Mouse (Mus musculus) liver, embryonic 13.5 days (tissue): ENCODE measurements around the gene Eif3m. TPM values are rescaled to one million over a fixed set of nuclear protein-coding genes. Genes with fewer than 3 reads are reported as not detected.
"Not testable (repeated sequence)": the region's sequence is repeated elsewhere in the genome, so short reads cannot be mapped to it uniquely, and the experiment has no call there.

Experiments used
- ATAC-seq: fragments of 200-750 bp; cut with Nextera tagmentation; 2 replicates; pipeline ENCODE4 v1.8.0; 2017; ENCODE audit warnings: low read depth, mild to moderate bottlenecking, moderate number of reproducible peaks, moderate library complexity
- DNase-seq: peaks from one replicate; pipeline ENCODE4 v3.0.0; 2022
- H3K27ac ChIP-seq: fragments of 300-500 bp; sonication (generic); 2 replicates; pipeline ENCODE4 v1.5.1; 2015; ENCODE audit warnings: moderate library complexity, mild to moderate bottlenecking, inconsistent platforms
- H3K27me3 ChIP-seq: fragments of 300-500 bp; sonication (generic); 2 replicates; pipeline ENCODE4 v1.6.1; 2015; ENCODE audit warnings: mild to moderate bottlenecking, inconsistent platforms
- H3K36me3 ChIP-seq: fragments of 300-500 bp; sonication (generic); 2 replicates; pipeline ENCODE4 v1.6.1; 2015; ENCODE audit warnings: mild to moderate bottlenecking, inconsistent platforms
- H3K4me1 ChIP-seq: fragments of 300-500 bp; sonication (generic); replicated peaks from 2 replicates; pipeline ENCODE4 v1.6.1; 2015; ENCODE audit warnings: inconsistent platforms
- H3K4me2 ChIP-seq: fragments of 300-500 bp; sonication (generic); 2 replicates; pipeline ENCODE4 v1.6.1; 2015; ENCODE audit warnings: inconsistent platforms, mild to moderate bottlenecking, moderate library complexity
- H3K4me3 ChIP-seq: fragments of 300-500 bp; sonication (generic); replicated peaks from 2 replicates; pipeline ENCODE4 v1.5.1; 2015; ENCODE audit warnings: mild to moderate bottlenecking, inconsistent platforms
- H3K9ac ChIP-seq: fragments of 300-500 bp; sonication (generic); 2 replicates; pipeline ENCODE4 v1.6.1; 2015; ENCODE audit warnings: mild to moderate bottlenecking, inconsistent platforms
- H3K9me3 ChIP-seq: fragments of 300-500 bp; sonication (generic); replicated peaks from 2 replicates; pipeline ENCODE4 v1.6.1; 2016; ENCODE audit warnings: inconsistent platforms
- whole genome bisulfite sequencing: fragments of 180-500 bp; shearing (Covaris S2); methylation state at CpG from one replicate; pipeline ENCODE4 v1.1.7; 2015; ENCODE audit not compliant: insufficient replicate concordance; 5-methylcytosine and 5-hydroxymethylcytosine counted together
- polyA plus RNA-seq: library from polyadenylated mRNA; unstranded; fragments of >200 nt; fragmentation: Nextera tagmentation; extraction: Ambion mirVana; gene quantifications from 2 replicates; pipeline ENCODE4 v1.2.1, GENCODE M21; 2015

The Eif3m gene
- polyA plus RNA-seq, 1 experiment from 2014 or later: 213 TPM

GRCm38 (mm10) chr2:105034084-105034483 lies 17.2 kb upstream of the Eif3m start:
- no peaks in the 10 kb centered on the region for H3K27me3 ChIP-seq
- H3K36me3 ChIP-seq: no peaks in the 10 kb centered on the region
- H3K27ac ChIP-seq: no peak overlapping the region
- WGBS: 67% methylated on average over 3 of the region's 3 CpGs
- H3K4me3 ChIP-seq: no peak overlapping the region
- H3K9ac ChIP-seq: no peak overlapping the region
- no peaks in the 10 kb centered on the region for H3K9me3 ChIP-seq
- no peak for DNase-seq
- H3K4me2 ChIP-seq: no peak overlapping the region
- peaks cover 6% of the 10 kb centered on the region for H3K4me1 ChIP-seq
- ATAC-seq: no peak

GRCm38 (mm10) chr2:105030505-105030904 lies 13.6 kb upstream of the Eif3m start:
- Histone ChIP-seq H3K9ac (no peak overlapping the region), H3K4me1 (no peaks in the 10 kb centered on the region), H3K4me2 (no peak overlapping the region), H3K36me3 (no peaks in the 10 kb centered on the region), H3K27ac (no peak overlapping the region), H3K4me3 (no peak overlapping the region), H3K9me3 (no peaks in the 10 kb centered on the region), H3K27me3 (no peaks in the 10 kb centered on the region)
- DNase-seq: no peak
- 72% methylated on average over 5 of the region's 5 CpGs for WGBS
- no peak for ATAC-seq

DNA sequence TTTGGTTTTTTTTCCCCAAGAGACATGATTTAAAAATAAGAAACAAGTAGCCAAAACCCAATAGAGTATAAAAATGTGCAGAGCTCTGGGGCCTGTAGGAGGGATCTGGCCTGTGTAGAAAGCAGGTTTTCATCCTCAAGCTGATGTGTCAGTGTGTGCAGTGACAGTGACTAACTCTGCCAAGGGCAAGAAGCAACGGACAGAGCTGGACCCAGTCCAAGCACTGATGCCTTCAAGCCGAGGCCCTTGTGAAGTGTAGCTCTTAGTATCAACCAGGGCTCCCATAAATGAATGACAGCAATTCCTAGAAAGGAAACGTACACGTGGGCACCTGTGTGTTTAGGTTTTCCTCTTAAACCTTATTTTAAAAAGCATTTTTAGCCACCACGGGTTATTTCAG lies 11.9 kb upstream of the Eif3m start:
- no peak overlapping the region for H3K4me3 ChIP-seq
- H3K4me1 ChIP-seq: peaks cover under 1% of the 10 kb centered on the region; the same call in 1 of the 2 replicates
- no peak overlapping the region for H3K9ac ChIP-seq
- H3K27ac ChIP-seq: no peak overlapping the region
- H3K36me3 ChIP-seq: no peaks in the 10 kb centered on the region
- ATAC-seq (no peak), DNase-seq (no peak)
- 59% methylated on average over 5 of the region's 5 CpGs for WGBS
- no peak overlapping the region for H3K4me2 ChIP-seq
- no peaks in the 10 kb centered on the region for H3K27me3 ChIP-seq
- H3K9me3 ChIP-seq: no peaks in the 10 kb centered on the region

DNA sequence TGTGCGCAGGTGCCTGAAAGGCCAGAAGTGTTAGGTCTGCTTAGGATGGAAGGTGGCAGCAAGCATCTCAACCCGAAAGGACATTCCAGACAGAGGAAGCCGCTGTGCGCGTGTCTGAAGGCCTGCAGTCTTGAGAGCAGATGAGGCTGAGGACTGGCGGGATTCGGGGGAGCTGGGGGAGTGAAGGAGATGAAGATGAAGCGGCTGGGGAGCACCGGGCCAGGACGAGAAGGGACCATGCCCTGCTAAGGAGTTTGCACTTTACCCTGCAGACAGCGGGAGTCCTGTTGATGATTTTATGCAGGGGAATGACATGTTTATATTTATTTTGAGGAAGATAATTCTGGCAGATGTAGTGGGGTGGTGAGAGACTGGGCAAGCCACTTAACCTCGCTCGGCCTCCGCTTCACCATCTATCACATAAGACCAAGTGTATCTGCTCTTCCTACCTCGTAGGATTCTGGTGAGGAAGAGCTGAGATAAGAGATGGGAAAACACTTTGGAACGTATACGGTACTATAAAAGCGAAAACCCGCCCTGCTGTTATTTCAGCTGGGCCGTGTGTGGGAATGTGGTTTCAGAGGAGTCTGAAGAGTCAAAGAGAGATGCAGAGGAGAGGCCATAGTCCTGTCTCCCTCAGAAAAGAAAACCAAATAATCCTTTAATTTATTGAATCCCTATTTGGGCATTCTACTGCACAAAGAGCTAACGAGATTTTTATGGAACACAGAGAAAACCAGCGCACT lies 10.2 kb upstream of the Eif3m start:
- 71% methylated on average over 22 of the region's 22 CpGs for WGBS
- DNase-seq (no peak), ATAC-seq (no peak)
- no peak overlapping the region for H3K27ac ChIP-seq
- no peaks in the 10 kb centered on the region for H3K36me3 ChIP-seq
- H3K4me3 ChIP-seq: no peak overlapping the region
- no peak overlapping the region for H3K4me2 ChIP-seq
- H3K27me3 ChIP-seq: no peaks in the 10 kb centered on the region
- peaks cover 16% of the 10 kb centered on the region for H3K4me1 ChIP-seq
- no peaks in the 10 kb centered on the region for H3K9me3 ChIP-seq
- H3K9ac ChIP-seq: no peak overlapping the region

- not testable (repeated sequence) for H3K4me2 ChIP-seq
- ATAC-seq: peak; percentile 59
- WGBS: 65% methylated on average over 12 of the region's 12 CpGs
These were observed 8.7 kb upstream of the Eif3m start for GRCm38 (mm10) chr2:105025610-105026009.

GRCm38 (mm10) chr2:105023815-105024214 lies 6.9 kb upstream of the Eif3m start:
- no peaks in the 10 kb centered on the region for H3K27me3 ChIP-seq
- peaks cover 30% of the 10 kb centered on the region for H3K4me1 ChIP-seq
- H3K9ac ChIP-seq: no peak overlapping the region
- no peak overlapping the region for H3K4me2 ChIP-seq
- 64% methylated on average over 4 of the region's 4 CpGs for WGBS
- no peaks in the 10 kb centered on the region for H3K36me3 ChIP-seq
- H3K4me3 ChIP-seq: no peak overlapping the region
- ATAC-seq: no peak
- no peak for DNase-seq
- no peak overlapping the region for H3K27ac ChIP-seq
- no peaks in the 10 kb centered on the region for H3K9me3 ChIP-seq

More at GRCm38 (mm10) chr2:105025610-105026009, 8.7 kb upstream of the Eif3m start:
- not testable (repeated sequence) for DNase-seq, H3K4me3 ChIP-seq, H3K9ac ChIP-seq, H3K9me3 ChIP-seq, H3K36me3 ChIP-seq, H3K27ac ChIP-seq, H3K27me3 ChIP-seq
- peaks cover 30% of the 10 kb centered on the region for H3K4me1 ChIP-seq

- Histone ChIP-seq H3K4me1 (peaks cover 32% of the 10 kb centered on the region), H3K9me3 (no peaks in the 10 kb centered on the region), H3K9ac (no peak overlapping the region), H3K4me3 (no peak overlapping the region), H3K27ac (no peak overlapping the region), H3K4me2 (no peak overlapping the region), H3K27me3 (no peaks in the 10 kb centered on the region), H3K36me3 (no peaks in the 10 kb centered on the region)
- ATAC-seq (peak; percentile 71), DNase-seq (peak; percentile 45)
- 48% methylated on average over 6 of the region's 6 CpGs for WGBS
These were observed 6.2 kb upstream of the Eif3m start for GRCm38 (mm10) chr2:105023031-105023615.

DNA sequence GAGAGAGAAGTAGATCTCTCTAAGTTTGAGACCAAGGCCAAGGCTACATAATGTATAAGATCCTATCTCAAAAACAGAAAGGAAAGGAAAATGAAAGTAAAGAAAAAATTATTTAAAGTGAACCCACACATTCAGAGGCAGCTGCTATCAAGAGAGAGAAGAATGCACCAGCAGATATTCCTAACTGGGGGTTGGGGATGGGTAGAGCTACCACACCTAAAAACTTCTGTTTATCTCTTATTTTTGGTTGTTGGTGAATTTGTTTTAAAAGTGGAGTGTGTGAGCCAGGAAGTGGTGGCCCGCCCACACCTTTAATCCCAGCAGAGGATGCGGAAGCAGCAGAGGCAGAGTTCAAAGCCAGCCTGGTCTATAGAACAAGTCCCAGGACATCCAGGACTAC lies 5.0 kb upstream of the Eif3m start:
- ATAC-seq (peak; percentile 61), DNase-seq (peak; percentile 46)
- peak overlapping the region; percentile 72 for H3K27ac ChIP-seq
- no peak overlapping the region for H3K4me3 ChIP-seq
- peak overlapping the region; percentile 45 for H3K4me2 ChIP-seq
- H3K36me3 ChIP-seq: no peaks in the 10 kb centered on the region
- H3K9me3 ChIP-seq: no peaks in the 10 kb centered on the region
- no peak overlapping the region for H3K9ac ChIP-seq
- H3K27me3 ChIP-seq: no peaks in the 10 kb centered on the region
- WGBS: 48% methylated on average over 2 of the region's 2 CpGs
- H3K4me1 ChIP-seq: peaks cover 43% of the 10 kb centered on the region

- ATAC-seq: no peak
- DNase-seq: no peak
- peak overlapping the region; percentile 72 for H3K27ac ChIP-seq
- peaks cover 43% of the 10 kb centered on the region for H3K4me1 ChIP-seq
- H3K36me3 ChIP-seq: no peaks in the 10 kb centered on the region
- H3K4me3 ChIP-seq: no peak overlapping the region
- H3K9ac ChIP-seq: peak overlapping the region; percentile 19; the same call in 1 of the 2 replicates
- 79% methylated on average over 12 of the region's 12 CpGs for WGBS
- no peaks in the 10 kb centered on the region for H3K9me3 ChIP-seq
- H3K4me2 ChIP-seq: peak overlapping the region; percentile 45
- H3K27me3 ChIP-seq: no peaks in the 10 kb centered on the region
These were observed 4.4 kb upstream of the Eif3m start for GRCm38 (mm10) chr2:105021256-105021655.

GRCm38 (mm10) chr2:105019457-105019856 lies 2.6 kb upstream of the Eif3m start:
- Histone ChIP-seq H3K4me1 (peaks cover 57% of the 10 kb centered on the region), H3K27ac (no peak overlapping the region), H3K9ac (no peak overlapping the region), H3K9me3 (no peaks in the 10 kb centered on the region), H3K4me3 (no peak overlapping the region), H3K36me3 (no peaks in the 10 kb centered on the region), H3K4me2 (no peak overlapping the region), H3K27me3 (no peaks in the 10 kb centered on the region)
- DNase-seq: no peak
- 69% methylated on average over 1 of the region's 1 CpGs for WGBS
- ATAC-seq: no peak

- ATAC-seq (no peak), DNase-seq (no peak)
- Histone ChIP-seq H3K4me3 (peak overlapping the region; percentile 90), H3K36me3 (peaks cover 11% of the 10 kb centered on the region), H3K27ac (no peak overlapping the region), H3K4me1 (peaks cover 47% of the 10 kb centered on the region), H3K9me3 (no peaks in the 10 kb centered on the region), H3K4me2 (peak overlapping the region; percentile 75), H3K9ac (no peak overlapping the region), H3K27me3 (no peaks in the 10 kb centered on the region)
- WGBS: 65% methylated on average over 3 of the region's 3 CpGs
These were observed 922 bp upstream of the Eif3m start for GRCm38 (mm10) chr2:105017802-105018201.
